Mouse (Mus musculus) lung, embryonic 14.5 days (tissue): ENCODE measurements around the gene Mgat5b. TPM values are rescaled to one million over a fixed set of nuclear protein-coding genes. Genes with fewer than 3 reads are reported as not detected.
A peak's percentile ranks its signal among the peaks of the same experiment; 100 is the strongest.

Experiments
- ATAC-seq: fragments of 200-750 bp; cut with Nextera tagmentation; 2 replicates; pipeline ENCODE4 v1.8.0; 2017; ENCODE audit warnings: mild to moderate bottlenecking, moderate TSS enrichment, moderate library complexity; ENCODE audit not compliant: insufficient read depth
- DNase-seq: peaks from one replicate; pipeline ENCODE4 v3.0.0-alpha.2; 2015
- H3K27ac ChIP-seq: fragments of 300-500 bp; sonication (generic); 2 replicates; pipeline ENCODE4 v1.5.1; 2014; ENCODE audit warnings: low read depth, mild to moderate bottlenecking, moderate library complexity
- H3K27me3 ChIP-seq: fragments of 300-500 bp; sonication (generic); 2 replicates; pipeline ENCODE4 v1.6.1; 2014; ENCODE audit warnings: low read length, control low read depth; ENCODE audit not compliant: insufficient read depth
- H3K36me3 ChIP-seq: fragments of 300-500 bp; sonication (generic); 2 replicates; pipeline ENCODE4 v1.6.1; 2014; ENCODE audit warnings: control low read depth; ENCODE audit not compliant: insufficient read depth
- H3K4me1 ChIP-seq: fragments of 300-500 bp; sonication (generic); 2 replicates; pipeline ENCODE4 v1.6.1; 2014; ENCODE audit warnings: antibody characterized with exemption, control low read depth; ENCODE audit not compliant: insufficient read depth
- H3K4me2 ChIP-seq: fragments of 300-500 bp; sonication (generic); 2 replicates; pipeline ENCODE4 v1.6.1; 2014; ENCODE audit warnings: mild to moderate bottlenecking
- H3K4me3 ChIP-seq: fragments of 300-500 bp; sonication (generic); 2 replicates; pipeline ENCODE4 v1.5.1; 2014; ENCODE audit warnings: low read depth, low read length
- H3K9ac ChIP-seq: fragments of 300-500 bp; sonication (generic); 2 replicates; pipeline ENCODE4 v1.6.1; 2014
- H3K9me3 ChIP-seq: fragments of 300-500 bp; sonication (generic); 2 replicates; pipeline ENCODE4 v1.6.1; 2016; ENCODE audit warnings: low read depth, low read length, control low read depth
- CTCF ChIP-seq: IDR thresholded peaks from 2 replicates; pipeline ENCODE4 v1.5.1; 2016; ENCODE audit warnings: antibody characterized with exemption, low read depth
- WGBS: fragments of 180-500 bp; shearing (Covaris S2); extraction: QIAGEN DNeasy Blood & Tissue Kit; methylation state at CpG from one replicate; pipeline ENCODE4 v1.1.7; 2014; 5-methylcytosine and 5-hydroxymethylcytosine counted together
- polyA plus RNA-seq: library from polyadenylated mRNA; unstranded; fragments of >200 nt; fragmentation: Nextera tagmentation; extraction: Ambion mirVana; gene quantifications from 2 replicates; pipeline ENCODE4 v1.2.1, GENCODE M21; 2014

The Mgat5b gene
- polyA plus RNA-seq, 1 experiment from 2014 or later: 0.59 TPM

DNA sequence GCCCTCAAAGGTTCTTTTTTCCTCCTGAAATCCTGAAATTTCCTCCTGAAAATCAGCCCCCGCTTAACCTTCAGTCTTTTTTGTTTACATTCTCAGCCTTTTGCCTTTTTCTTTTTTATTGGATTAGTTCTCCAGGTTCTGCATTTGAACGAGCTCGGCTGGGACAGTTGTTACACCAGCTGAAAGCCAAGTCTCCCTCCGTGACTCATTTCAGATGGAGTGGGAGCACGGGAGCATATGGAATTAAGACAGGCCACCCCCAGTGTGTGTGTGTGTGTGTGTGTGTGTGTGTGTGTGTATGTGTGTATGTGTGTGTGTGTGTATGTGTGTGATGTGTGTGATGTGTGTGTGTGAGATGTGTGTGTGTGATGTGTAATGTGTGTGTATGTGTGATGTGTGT lies 37.2 kb upstream of the Mgat5b start:
- H3K27ac ChIP-seq: no peak overlapping the region
- WGBS: 49% methylated on average over 5 of the region's 5 CpGs

GRCm38 (mm10) chr11:116882446-116882845 lies 36.2 kb upstream of the Mgat5b start:
- H3K4me1 ChIP-seq: no peaks in the 10 kb centered on the region
- no peaks in the 10 kb centered on the region for H3K27me3 ChIP-seq
- no peak overlapping the region for H3K4me2 ChIP-seq
- WGBS: 55% methylated on average over 10 of the region's 10 CpGs
- ATAC-seq (no peak), DNase-seq (no peak)
- no peak overlapping the region for H3K27ac ChIP-seq
- H3K36me3 ChIP-seq: no peaks in the 10 kb centered on the region
- no peak overlapping the region for H3K4me3 ChIP-seq
- no peak overlapping the region for H3K9ac ChIP-seq
- no peak for TF ChIP-seq CTCF
- H3K9me3 ChIP-seq: no peaks in the 10 kb centered on the region

More for the DNA sequence above, 37.2 kb upstream of the Mgat5b start:
- Histone ChIP-seq H3K4me1 (no peaks in the 10 kb centered on the region), H3K27me3 (no peaks in the 10 kb centered on the region), H3K9ac (no peak overlapping the region), H3K4me3 (no peak overlapping the region), H3K4me2 (no peak overlapping the region), H3K36me3 (no peaks in the 10 kb centered on the region), H3K9me3 (no peaks in the 10 kb centered on the region)
- DNase-seq (no peak), ATAC-seq (no peak)
- no peak for TF ChIP-seq CTCF

DNA sequence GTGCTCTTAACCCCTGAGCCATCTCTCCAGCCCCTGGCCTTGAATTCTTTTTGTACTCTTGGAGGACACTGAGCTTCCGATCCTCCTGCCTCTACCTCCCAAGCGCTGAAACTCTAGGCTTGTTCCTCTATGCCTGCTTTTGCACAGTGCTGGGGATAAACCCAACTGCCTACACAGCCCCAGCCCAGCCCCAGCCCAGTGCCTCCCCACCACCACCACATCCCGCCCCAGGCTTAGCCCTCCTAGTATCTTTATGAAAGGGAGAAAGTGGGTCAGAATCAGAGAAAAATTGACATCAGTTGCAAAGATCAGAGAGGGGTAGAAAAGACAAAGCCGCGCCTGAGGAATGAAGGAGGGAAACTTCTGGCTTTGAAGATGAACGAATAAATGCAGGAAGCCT lies 34.6 kb upstream of the Mgat5b start:
- 83% methylated on average over 6 of the region's 6 CpGs for WGBS
- no peak for ATAC-seq
- no peak for TF ChIP-seq CTCF
- Histone ChIP-seq H3K36me3 (no peaks in the 10 kb centered on the region), H3K9me3 (no peaks in the 10 kb centered on the region), H3K4me3 (no peak overlapping the region), H3K9ac (no peak overlapping the region), H3K27ac (no peak overlapping the region), H3K27me3 (no peaks in the 10 kb centered on the region), H3K4me1 (no peaks in the 10 kb centered on the region), H3K4me2 (no peak overlapping the region)
- DNase-seq: no peak

- no peaks in the 10 kb centered on the region for H3K36me3 ChIP-seq
- H3K9ac ChIP-seq: no peak overlapping the region
- H3K27me3 ChIP-seq: no peaks in the 10 kb centered on the region
- peak overlapping the region; percentile 60 for H3K4me2 ChIP-seq
- H3K4me3 ChIP-seq: peak overlapping the region; percentile 23; the same call in 1 of the 2 replicates
- TF ChIP-seq CTCF: peak; percentile 93
- no peak overlapping the region for H3K27ac ChIP-seq
- 3% methylated on average over 28 of the region's 28 CpGs for WGBS
- ATAC-seq (peak; percentile 59), DNase-seq (peak; percentile 97)
- H3K9me3 ChIP-seq: no peaks in the 10 kb centered on the region
- no peaks in the 10 kb centered on the region for H3K4me1 ChIP-seq
Measured at GRCm38 (mm10) chr11:116885275-116886151, 33.1 kb upstream of the Mgat5b start.

DNA sequence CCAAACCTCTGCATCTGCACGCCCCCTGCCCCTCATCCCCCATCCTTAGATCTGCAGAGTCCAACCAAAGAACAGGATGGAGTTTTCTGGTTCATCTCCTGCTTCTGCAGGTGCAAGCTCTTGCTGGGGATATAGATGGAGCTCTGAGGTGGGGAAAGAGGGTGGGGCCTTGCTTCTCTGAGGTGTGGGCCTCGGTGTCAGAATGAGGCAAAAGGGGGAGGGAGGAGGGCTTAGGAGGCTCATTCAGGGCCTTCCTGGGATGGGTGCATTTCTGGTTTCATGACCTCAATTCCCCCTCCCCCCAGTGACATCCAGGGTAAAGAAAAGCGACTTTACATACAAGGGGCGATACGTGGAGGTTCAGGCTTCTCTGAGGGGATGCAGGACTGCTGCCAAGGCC lies 31.5 kb upstream of the Mgat5b start:
- no peaks in the 10 kb centered on the region for H3K4me1 ChIP-seq
- no peak overlapping the region for H3K9ac ChIP-seq
- H3K36me3 ChIP-seq: no peaks in the 10 kb centered on the region
- H3K9me3 ChIP-seq: no peaks in the 10 kb centered on the region
- DNase-seq (no peak), ATAC-seq (no peak)
- H3K27ac ChIP-seq: no peak overlapping the region
- H3K4me2 ChIP-seq: no peak overlapping the region
- H3K4me3 ChIP-seq: no peak overlapping the region
- TF ChIP-seq CTCF: no peak
- 53% methylated on average over 5 of the region's 5 CpGs for WGBS
- no peaks in the 10 kb centered on the region for H3K27me3 ChIP-seq

- Histone ChIP-seq H3K27me3 (no peaks in the 10 kb centered on the region), H3K9ac (no peak overlapping the region), H3K4me3 (no peak overlapping the region), H3K4me2 (no peak overlapping the region), H3K4me1 (0 out of 2 replicates have a peak, but pooled peaks cover 2% of the 10 kb centered on the region), H3K9me3 (no peaks in the 10 kb centered on the region), H3K27ac (no peak overlapping the region), H3K36me3 (no peaks in the 10 kb centered on the region)
- ATAC-seq: no peak; the same call in 1 of the 2 replicates
- no peak for TF ChIP-seq CTCF
- 56% methylated on average over 19 of the region's 19 CpGs for WGBS
- peak; percentile 24 for DNase-seq
Measured at GRCm38 (mm10) chr11:116893532-116894442, 24.9 kb upstream of the Mgat5b start.

- Histone ChIP-seq H3K9me3 (no peaks in the 10 kb centered on the region), H3K36me3 (no peaks in the 10 kb centered on the region), H3K27ac (no peak overlapping the region), H3K4me2 (no peak overlapping the region), H3K9ac (no peak overlapping the region), H3K4me3 (no peak overlapping the region), H3K4me1 (0 out of 2 replicates have a peak, but pooled peaks cover 2% of the 10 kb centered on the region), H3K27me3 (no peaks in the 10 kb centered on the region)
- WGBS: 78% methylated on average over 3 of the region's 3 CpGs
- DNase-seq: no peak
- no peak for ATAC-seq
- no peak for TF ChIP-seq CTCF
Measured at GRCm38 (mm10) chr11:116895402-116895801, 23.3 kb upstream of the Mgat5b start.
